Mouse (Mus musculus) MEL (cell line): ENCODE results near the gene Fndc1. TPM values are rescaled to one million over a fixed set of nuclear protein-coding genes. Genes with fewer than 3 reads are reported as not detected.

Experiments used
- DNase-seq: peaks from one replicate; pipeline ENCODE4 v3.0.0; 2011; ENCODE audit warnings: low read depth, low spot score
- H3K27ac ChIP-seq: 2 replicates; pipeline ENCODE4 v1.5.1; 2012; ENCODE audit warnings: low read depth, mild to moderate bottlenecking, control low read depth, low read length, moderate library complexity; ENCODE audit not compliant: control insufficient read depth
- H3K27me3 ChIP-seq, 2 experiments: fragments of 150-350 bp in 1 of 2; sonication (generic) in 1 of 2; 2 replicates each; pipeline ENCODE4 v1.6.1; 2012; ENCODE audit warnings: low read length in 2 of 2, mild to moderate bottlenecking in 2 of 2, improper control_type of control experiment in 1 of 2, moderate library complexity in 1 of 2; ENCODE audit not compliant: insufficient read depth in 2 of 2, control insufficient read depth in 1 of 2
- H3K36me3 ChIP-seq, 2 experiments: 2 replicates each; pipeline ENCODE4 v1.6.1; 2012 to 2014; ENCODE audit warnings: low read length in 2 of 2, improper control_type of control experiment in 1 of 2, inconsistent platforms in 1 of 2, mild to moderate bottlenecking in 1 of 2; ENCODE audit not compliant: insufficient read depth in 2 of 2, control insufficient read depth in 1 of 2
- H3K4me1 ChIP-seq, 2 experiments: fragments of 150-350 bp in 1 of 2; sonication (generic) in 1 of 2; 2 replicates each; pipeline ENCODE4 v1.6.1; 2012; ENCODE audit warnings: low read length in 2 of 2, improper control_type of control experiment in 1 of 2, mild to moderate bottlenecking in 1 of 2; ENCODE audit not compliant: insufficient read depth in 2 of 2, control insufficient read depth in 1 of 2
- H3K4me3 ChIP-seq, 2 experiments: fragments of 150-350 bp in 1 of 2; sonication (generic) in 1 of 2; 2 replicates each; pipeline ENCODE4 v1.5.1; 2012; ENCODE audit warnings: low read depth in 2 of 2, low read length in 2 of 2, mild to moderate bottlenecking in 2 of 2, moderate library complexity in 2 of 2, control low read depth in 1 of 2, improper control_type of control experiment in 1 of 2; ENCODE audit not compliant: control insufficient read depth in 1 of 2, insufficient read depth in 1 of 2
- H3K79me2 ChIP-seq: 2 replicates; pipeline ENCODE4 v1.6.1; 2012; ENCODE audit warnings: mild to moderate bottlenecking, low read length, moderate library complexity; ENCODE audit not compliant: control insufficient read depth, poor library complexity, insufficient read depth
- H3K9ac ChIP-seq: 2 replicates; pipeline ENCODE4 v1.6.1; 2012; ENCODE audit warnings: low read depth, mild to moderate bottlenecking, control low read depth, low read length, moderate library complexity; ENCODE audit not compliant: control insufficient read depth, poor library complexity, severe bottlenecking
- H3K9me3 ChIP-seq: fragments of 150-350 bp; sonication (generic); replicated peaks from 2 replicates; pipeline ENCODE4 v1.6.1; 2012; ENCODE audit warnings: mild to moderate bottlenecking, low read length, improper control_type of control experiment, moderate library complexity; ENCODE audit not compliant: insufficient read depth
- BHLHE40 ChIP-seq: IDR thresholded peaks from 2 replicates; pipeline ENCODE4 v1.6.1; 2012; ENCODE audit warnings: low read depth, mild to moderate bottlenecking, inconsistent platforms, low read length, improper control_type of control experiment, borderline replicate concordance
- EP300 ChIP-seq, 2 experiments: IDR thresholded peaks; 2 replicates each; pipeline ENCODE4 v1.6.1; 2011; ENCODE audit warnings: improper control_type of control experiment in 2 of 2, low read length in 2 of 2, low read depth in 1 of 2, mild to moderate bottlenecking in 1 of 2
- ETS1 ChIP-seq: IDR thresholded peaks from 2 replicates; pipeline ENCODE4 v1.6.1; 2012; ENCODE audit warnings: low read depth, mild to moderate bottlenecking, inconsistent platforms, low read length, improper control_type of control experiment, moderate library complexity
- GATA1 ChIP-seq: IDR thresholded peaks from 2 replicates; pipeline ENCODE4 v1.6.1; 2011; ENCODE audit warnings: low read depth, low read length, improper control_type of control experiment
- JUND ChIP-seq: IDR thresholded peaks from 2 replicates; pipeline ENCODE4 v1.6.1; 2011; ENCODE audit warnings: low read depth, mild to moderate bottlenecking, improper control_type of control experiment, low read length
- MAX ChIP-seq: IDR thresholded peaks from 2 replicates; pipeline ENCODE4 v1.6.1; 2011; ENCODE audit warnings: low read length, improper control_type of control experiment
- MAZ ChIP-seq: IDR thresholded peaks from 2 replicates; pipeline ENCODE4 v1.6.1; 2012; ENCODE audit warnings: low read depth, mild to moderate bottlenecking, inconsistent platforms, low read length, improper control_type of control experiment
- MEF2A ChIP-seq: IDR thresholded peaks from 2 replicates; pipeline ENCODE4 v1.6.1; 2014; ENCODE audit warnings: low read depth, mild to moderate bottlenecking, inconsistent platforms, low read length, improper control_type of control experiment; ENCODE audit not compliant: poor library complexity, insufficient replicate concordance, severe bottlenecking; ENCODE audit errors: extremely low read depth
- POLR2A ChIP-seq, 2 experiments: IDR thresholded peaks; 2 replicates each; pipeline ENCODE4 v1.6.1; 2011 to 2012; ENCODE audit warnings: low read length in 2 of 2, mild to moderate bottlenecking in 2 of 2, control low read depth in 1 of 2, improper control_type of control experiment in 1 of 2, low read depth in 1 of 2, moderate library complexity in 1 of 2; ENCODE audit not compliant: control insufficient read depth in 1 of 2, insufficient read depth in 1 of 2, poor library complexity in 1 of 2
- RAD21 ChIP-seq: IDR thresholded peaks from 2 replicates; pipeline ENCODE4 v1.6.1; 2011; ENCODE audit warnings: mild to moderate bottlenecking, low read depth, low read length, improper control_type of control experiment
- TBP ChIP-seq: IDR thresholded peaks from 2 replicates; pipeline ENCODE4 v1.8.0; 2011; ENCODE audit warnings: low read depth, low read length, improper control_type of control experiment
- TCF12 ChIP-seq: IDR thresholded peaks from 2 replicates; pipeline ENCODE4 v1.6.1; 2014; ENCODE audit warnings: low read depth, mild to moderate bottlenecking, inconsistent platforms, low read length, improper control_type of control experiment, moderate library complexity
- polyA plus RNA-seq, 2 experiments: library from polyadenylated mRNA; stranded (reverse) in 1 of 2; unstranded in 1 of 2; fragments of >175 nt in 1 of 2; fragments of >200 nt in 1 of 2; gene quantifications; 2 replicates each; pipeline versions ENCODE4 v1.2.1 to v1.2.4; 2012; ENCODE audit warnings: low replicate concordance in 2 of 2, low read depth in 1 of 2; ENCODE audit not compliant: insufficient read length in 2 of 2, insufficient read depth in 1 of 2, missing spikeins in 1 of 2
- total RNA-seq: library from RNA; depleted of rRNA; stranded (reverse); fragments of 300-350 nt; gene quantifications from 2 replicates; pipeline ENCODE4 v1.2.3, GENCODE M21; 2012

The Fndc1 gene
- total and polyA plus RNA-seq, 3 experiments = 0.04 TPM; not detected in 2

GRCm38 (mm10) chr17:7746841-7747240, 80.3 kb downstream of the Fndc1 start:
- H3K4me3 ChIP-seq = no peak overlapping the region
- no peaks in the 10 kb centered on the region for H3K79me2 ChIP-seq
- no peaks in the 10 kb centered on the region for H3K27me3 ChIP-seq
- H3K27ac ChIP-seq = no peak overlapping the region
- no peak overlapping the region for H3K9ac ChIP-seq
- TF ChIP-seq MEF2A (no peak), EP300 (IDR thresholded peaks at IDR 0.05; ENCODE audit: low read depth in 1 of 2, low read length in 2 of 2) (no peak)
- H3K4me1 ChIP-seq = no peaks in the 10 kb centered on the region
- no peak for DNase-seq
- H3K36me3 ChIP-seq = no peaks in the 10 kb centered on the region
- no peaks in the 10 kb centered on the region for H3K9me3 ChIP-seq

- H3K9me3 ChIP-seq = no peaks in the 10 kb centered on the region
- no peaks in the 10 kb centered on the region for H3K4me1 ChIP-seq
- TF ChIP-seq RAD21 (no peak), BHLHE40 (no peak), TCF12 (no peak), MAZ (no peak), ETS1 (no peak), TBP (no peak), GATA1 (no peak), JUND (no peak), MAX (no peak)
- H3K27ac ChIP-seq = no peak overlapping the region
- H3K27me3 ChIP-seq = no peaks in the 10 kb centered on the region; a peak in 1 of 4 replicates
- no peak overlapping the region for H3K4me3 ChIP-seq
- no peaks in the 10 kb centered on the region for H3K79me2 ChIP-seq
- no peaks in the 10 kb centered on the region for H3K36me3 ChIP-seq
- no peak overlapping the region for H3K9ac ChIP-seq
- no peak for DNase-seq
Observed at GRCm38 (mm10) chr17:7744976-7745375, 82.1 kb downstream of the Fndc1 start.

GRCm38 (mm10) chr17:7740988-7741387, 86.1 kb downstream of the Fndc1 start:
- Histone ChIP-seq H3K4me3 (no peak overlapping the region), H3K79me2 (no peaks in the 10 kb centered on the region), H3K27me3 (no peaks in the 10 kb centered on the region; a peak in 1 of 4 replicates), H3K27ac (no peak overlapping the region), H3K9ac (no peak overlapping the region), H3K9me3 (no peaks in the 10 kb centered on the region), H3K4me1 (no peaks in the 10 kb centered on the region), H3K36me3 (no peaks in the 10 kb centered on the region)
- peak; percentile 50 for DNase-seq
- no peak for TF ChIP-seq POLR2A (IDR thresholded peaks at IDR 0.05; ENCODE audit: control insufficient read depth in 1 of 2, insufficient read depth in 1 of 2, low read depth in 1 of 2, low read length in 2 of 2, poor library complexity in 1 of 2)
